Mouse (Mus musculus) urinary bladder, postnatal 25 days (tissue): ENCODE results near the gene Grin3b.

ENCODE experiments used
- DNase-seq: peaks from one replicate; pipeline ENCODE4 v3.0.0; 2022; ENCODE audit warnings: low spot score

Gene Grin3b

DNA sequence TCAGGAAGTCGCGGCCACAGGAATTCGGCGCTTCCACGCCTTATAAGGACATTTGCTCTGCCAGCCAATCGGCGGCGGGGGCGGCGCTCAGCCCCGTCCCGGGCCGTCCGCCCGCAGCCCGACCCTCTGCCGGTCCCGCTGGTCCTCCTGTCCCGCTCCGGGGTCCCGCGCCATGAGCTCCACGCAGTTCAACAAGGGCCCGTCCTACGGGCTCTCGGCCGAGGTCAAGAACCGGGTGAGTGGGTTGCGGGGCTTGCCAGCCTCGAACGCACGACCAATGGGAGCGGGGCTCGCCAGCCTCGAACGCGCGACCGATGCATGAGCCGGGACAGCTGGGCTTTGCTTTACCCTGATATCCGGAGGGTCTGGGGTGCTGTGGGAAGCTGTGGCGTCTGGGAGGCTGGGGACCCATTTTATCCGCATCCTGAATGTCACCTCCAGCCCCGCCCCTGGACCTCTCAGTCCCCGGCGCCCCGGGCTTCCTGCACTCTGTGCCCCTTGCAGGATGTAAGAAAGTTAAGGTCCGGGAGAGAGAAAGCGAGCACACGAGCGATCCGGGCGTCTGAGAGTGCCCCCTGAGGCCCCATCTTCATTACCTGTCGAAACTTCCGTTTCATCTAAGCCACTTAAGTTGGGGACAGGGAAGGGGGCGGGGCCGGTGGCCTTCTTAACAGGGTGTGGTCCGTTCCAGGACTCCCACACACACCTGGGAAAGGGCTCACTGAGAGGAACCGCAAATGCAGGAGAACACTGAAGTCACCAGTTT, 18.2 kb downstream of the Grin3b start, which contains the start of gene Cnn2:
TSS of gene Cnn2 (plus strand) at position 79 of the 766 bp plus-strand sequence.
- DNase-seq: peak; percentile 61

DNA sequence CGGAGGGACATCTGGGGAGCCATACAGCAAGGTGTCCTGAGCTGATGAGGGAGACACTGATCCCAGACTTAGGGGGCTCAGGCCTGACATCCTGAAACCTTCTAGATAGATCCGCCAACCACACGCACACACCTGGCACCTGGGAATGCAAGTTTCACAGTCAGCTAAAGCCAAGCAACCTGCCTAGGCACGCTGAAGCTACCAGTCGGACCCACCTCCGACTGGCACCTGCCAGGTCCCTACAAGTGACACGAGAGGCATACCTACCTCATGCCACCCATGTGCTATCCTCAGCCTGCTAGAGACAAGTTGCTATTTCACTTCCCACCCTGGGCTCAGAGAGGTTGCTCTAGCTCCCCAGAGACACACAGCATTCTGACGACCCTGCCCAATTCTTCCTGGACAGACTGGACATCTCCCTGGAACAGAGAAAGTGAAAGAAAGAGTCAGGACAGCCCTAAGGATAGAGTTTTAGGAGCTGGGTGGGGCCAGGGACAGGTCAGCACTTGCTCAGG, 18.8 kb downstream of the Grin3b start:
- no peak for DNase-seq

DNA sequence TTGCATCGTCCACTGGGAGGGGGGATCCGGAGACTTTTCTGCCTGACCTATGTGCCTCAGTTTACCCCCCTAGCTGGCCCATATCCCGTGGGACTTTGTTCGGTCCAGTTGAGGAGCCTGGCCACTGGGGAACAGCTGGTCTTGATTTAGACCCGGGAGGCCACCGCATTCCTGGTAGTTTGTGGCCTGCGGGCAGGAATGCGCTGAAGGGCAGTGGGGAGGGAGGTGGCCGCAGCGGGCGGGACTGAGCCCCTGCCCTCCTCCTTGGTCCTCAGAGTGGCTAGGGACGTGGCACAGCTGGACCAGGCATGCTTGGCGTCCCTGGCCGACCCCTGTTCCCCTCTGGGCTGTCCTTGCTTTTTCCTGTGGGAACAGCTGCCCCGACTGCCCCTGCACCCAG, 19.4 kb downstream of the Grin3b start:
- DNase-seq: no peak

DNA sequence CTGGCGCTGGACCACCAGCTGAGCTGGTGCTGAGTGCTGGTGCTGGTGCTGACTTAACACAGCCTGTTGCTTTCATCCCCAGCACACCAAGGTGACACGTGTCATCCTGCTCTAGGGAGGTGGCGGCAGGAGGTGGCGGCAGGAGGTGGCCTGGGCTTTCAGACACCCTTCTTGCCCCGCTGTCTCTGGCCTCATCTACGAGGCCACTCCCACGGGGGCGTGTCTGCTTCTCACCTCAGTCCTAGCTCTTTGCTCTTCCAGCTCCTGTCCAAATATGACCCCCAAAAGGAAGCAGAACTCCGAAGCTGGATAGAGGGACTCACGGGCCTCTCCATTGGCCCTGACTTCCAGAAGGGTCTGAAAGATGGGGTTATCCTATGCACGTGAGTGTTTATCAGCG, 20.6 kb downstream of the Grin3b start:
- no peak for DNase-seq

DNA sequence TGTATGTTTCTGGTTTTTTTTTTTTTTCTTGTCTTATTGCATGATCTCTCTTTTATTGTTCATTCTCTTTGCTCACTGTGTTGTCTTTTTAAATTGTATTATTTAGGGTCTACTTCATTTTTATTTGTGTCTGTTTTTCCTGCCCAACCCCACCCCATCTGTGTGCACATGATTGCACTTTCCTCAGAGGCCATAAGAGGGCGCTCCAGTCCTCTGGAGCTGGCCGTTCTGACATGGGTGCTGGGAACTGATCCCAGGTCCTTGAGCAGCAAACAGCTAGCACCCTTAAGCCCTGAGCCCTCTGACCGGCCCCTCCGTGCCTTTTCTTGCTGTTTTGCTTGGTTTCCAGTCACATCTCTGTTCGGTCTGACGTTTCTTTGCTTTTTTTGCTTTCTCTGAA, 21.0 kb downstream of the Grin3b start:
- DNase-seq: no peak

DNA sequence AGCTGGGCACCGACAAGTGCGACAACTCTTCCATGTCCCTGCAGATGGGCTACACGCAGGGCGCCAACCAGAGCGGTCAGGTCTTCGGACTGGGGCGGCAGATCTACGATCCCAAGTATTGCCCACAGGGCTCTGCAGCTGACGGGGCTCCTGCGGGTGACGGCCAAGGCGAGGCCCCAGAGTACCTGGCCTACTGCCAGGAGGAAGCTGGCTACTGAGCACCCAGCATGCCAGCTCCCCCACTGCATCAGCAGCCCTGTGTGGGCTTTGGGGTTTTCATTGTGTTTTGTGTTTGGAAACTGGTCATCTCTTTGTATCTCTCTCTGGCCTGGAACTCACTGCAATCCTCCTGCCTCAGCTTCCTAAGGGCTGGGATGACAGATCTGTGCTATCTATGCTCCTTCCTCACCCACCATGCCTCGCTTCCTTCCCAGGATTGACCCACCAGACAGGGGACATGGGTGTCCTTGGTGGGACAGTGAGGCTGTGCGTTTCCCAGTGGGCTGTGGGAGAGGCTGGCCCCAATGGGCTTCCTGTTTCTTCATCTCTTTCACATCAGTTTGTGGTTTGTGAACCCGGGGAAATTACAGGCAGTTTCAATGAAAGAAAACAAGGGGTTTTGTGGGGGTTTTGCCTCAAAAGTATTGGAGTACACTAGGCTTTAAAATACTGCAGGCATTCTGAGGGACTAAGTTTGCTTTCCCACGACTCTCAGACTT, 24.0 kb downstream of the Grin3b start:
- DNase-seq: no peak

DNA sequence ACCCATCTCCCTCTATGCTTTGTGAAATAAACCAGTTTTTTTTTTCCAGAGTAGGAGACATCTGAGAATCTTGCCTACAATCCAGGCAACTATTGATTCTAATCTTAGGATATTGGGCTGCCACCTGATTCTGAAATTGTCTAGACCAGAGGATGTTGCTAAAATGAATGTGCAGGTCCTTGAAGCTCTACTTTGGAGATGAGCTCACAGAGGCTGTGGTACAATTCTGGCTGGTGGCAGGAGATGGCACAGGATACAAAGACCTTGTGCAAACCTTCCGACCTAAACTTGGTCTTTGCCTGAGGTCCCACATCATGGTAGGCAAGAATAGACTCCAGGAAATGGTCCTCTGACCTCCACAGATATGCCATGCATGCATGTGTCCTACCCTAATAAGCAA, 25.1 kb downstream of the Grin3b start:
- DNase-seq: no peak

DNA sequence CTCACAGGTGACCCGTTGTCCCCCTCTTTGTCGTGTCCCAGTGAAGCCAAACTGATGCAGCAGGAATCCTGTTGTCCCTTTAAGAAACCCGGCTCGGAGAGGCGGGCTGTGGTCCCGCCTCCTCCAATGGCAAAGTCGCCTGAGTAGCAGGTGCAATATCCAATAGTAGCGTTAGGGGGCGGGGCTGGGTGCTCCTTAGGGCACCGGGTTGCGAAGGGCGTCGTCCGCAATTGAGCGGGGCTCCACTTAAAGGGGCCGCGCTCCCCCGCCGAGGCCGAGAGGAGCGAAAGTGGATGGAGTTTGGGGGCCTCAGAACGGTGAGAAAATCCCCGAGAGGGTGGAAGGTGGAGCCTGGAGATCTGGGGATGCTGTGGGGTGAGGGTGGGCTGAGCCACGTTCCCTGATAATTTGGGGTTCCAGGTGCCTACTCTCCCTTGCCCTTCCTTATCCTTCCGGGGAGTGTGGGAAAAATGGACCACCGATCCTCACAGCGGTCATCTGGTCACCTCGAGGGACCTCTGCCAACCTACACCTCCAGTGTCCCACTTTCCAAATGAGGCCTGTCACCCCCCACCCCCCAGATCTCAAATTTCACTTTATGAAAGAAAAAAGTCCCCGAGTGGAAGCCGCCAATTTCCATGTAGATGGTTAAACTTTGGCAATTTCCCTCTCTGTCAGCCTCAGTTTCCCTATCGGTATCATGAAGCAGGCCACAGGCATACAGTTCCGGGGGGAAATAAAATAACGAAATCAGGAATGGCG, 25.9 kb downstream of the Grin3b start, which contains the start of gene Abca7:
TSS of gene Abca7 (plus strand) at position 223 of the 762 bp plus-strand sequence.
- DNase-seq: peak; percentile 97

DNA sequence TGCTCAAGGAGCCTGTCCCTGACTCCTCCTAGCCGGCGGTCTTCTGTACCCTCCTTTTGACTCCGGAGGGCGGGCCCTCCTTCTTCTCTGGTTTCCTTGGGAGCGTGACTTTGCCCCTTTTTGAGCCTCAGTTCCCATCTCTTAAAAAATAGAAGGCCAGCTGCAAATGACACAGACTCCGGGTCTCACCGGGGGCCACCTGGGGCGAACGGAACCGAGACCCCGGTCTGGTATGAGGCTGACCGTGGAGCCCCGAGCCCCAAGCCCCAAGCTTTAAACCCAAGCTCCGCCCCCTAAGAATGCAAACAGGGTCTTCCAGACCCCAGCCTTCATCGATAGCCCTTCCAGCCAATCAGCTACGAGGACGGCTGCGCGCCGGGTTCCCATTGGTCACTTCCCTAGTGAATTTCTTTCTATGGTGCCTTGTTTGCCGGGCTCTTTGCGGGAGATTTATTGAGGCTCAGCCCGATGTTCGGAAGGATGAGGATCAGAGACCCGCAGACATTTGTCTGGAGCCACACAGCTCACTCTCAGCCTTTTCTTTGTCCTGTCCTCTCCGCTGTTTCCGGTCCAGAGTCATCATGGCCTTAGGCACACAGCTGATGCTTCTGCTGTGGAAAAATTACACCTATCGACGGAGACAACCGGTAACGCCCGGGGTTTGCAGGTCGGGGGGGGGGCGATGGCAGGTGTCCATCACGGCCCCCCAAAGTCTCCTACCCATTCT, 26.7 kb downstream of the Grin3b start:
- DNase-seq: peak; percentile 51

DNA sequence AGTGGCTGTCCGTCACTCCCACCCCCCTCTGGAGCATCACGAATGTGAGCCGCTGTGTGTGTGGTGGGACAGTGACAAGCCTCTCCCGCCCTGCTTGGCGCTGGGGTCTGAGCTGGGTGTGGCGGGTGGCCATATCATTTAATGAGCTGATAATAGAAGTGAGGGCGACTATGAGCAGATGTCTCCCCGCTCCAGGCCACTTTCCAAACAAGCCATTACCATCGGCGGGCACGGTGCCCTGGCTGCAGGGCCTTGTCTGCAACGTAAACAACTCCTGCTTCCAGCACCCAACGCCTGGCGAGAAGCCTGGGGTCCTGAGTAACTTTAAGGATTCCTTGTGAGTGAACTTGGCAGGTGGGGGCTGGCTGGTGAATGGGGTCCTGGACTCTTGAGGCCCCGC, 27.3 kb downstream of the Grin3b start:
- DNase-seq: no peak

DNA sequence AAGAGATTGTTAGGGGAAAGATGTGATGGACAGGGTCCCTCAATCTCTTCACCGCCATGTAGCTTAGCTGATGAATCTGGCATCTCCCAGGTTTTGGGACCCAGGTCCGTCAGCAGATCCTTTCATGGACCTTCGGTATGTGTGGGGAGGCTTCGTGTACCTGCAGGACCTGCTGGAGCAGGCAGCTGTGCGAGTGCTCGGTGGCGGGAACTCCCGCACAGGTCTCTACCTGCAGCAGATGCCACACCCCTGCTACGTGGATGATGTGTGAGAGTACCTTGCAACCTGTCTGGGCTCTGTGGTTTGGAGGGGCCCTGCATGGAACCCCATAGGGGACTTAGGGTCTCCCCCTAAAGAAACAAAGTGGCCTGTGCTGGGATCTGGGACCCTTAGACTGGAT, 31.4 kb downstream of the Grin3b start:
- no peak for DNase-seq

DNA sequence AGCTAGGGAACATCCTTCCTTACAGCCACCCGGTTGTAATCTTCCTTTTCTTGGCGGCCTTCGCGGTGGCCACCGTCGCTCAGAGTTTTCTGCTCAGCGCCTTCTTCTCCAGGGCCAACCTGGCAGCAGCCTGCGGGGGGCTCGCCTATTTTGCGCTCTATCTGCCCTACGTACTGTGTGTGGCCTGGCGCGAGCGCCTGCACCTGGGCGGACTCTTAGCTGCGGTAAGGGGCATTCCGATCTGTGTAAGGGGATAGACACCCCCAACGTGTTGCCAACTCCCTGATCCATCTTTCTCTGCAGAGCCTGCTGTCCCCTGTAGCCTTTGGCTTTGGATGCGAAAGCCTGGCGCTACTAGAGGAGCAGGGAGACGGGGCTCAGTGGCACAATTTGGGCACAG, 32.3 kb downstream of the Grin3b start:
- DNase-seq: no peak

DNA sequence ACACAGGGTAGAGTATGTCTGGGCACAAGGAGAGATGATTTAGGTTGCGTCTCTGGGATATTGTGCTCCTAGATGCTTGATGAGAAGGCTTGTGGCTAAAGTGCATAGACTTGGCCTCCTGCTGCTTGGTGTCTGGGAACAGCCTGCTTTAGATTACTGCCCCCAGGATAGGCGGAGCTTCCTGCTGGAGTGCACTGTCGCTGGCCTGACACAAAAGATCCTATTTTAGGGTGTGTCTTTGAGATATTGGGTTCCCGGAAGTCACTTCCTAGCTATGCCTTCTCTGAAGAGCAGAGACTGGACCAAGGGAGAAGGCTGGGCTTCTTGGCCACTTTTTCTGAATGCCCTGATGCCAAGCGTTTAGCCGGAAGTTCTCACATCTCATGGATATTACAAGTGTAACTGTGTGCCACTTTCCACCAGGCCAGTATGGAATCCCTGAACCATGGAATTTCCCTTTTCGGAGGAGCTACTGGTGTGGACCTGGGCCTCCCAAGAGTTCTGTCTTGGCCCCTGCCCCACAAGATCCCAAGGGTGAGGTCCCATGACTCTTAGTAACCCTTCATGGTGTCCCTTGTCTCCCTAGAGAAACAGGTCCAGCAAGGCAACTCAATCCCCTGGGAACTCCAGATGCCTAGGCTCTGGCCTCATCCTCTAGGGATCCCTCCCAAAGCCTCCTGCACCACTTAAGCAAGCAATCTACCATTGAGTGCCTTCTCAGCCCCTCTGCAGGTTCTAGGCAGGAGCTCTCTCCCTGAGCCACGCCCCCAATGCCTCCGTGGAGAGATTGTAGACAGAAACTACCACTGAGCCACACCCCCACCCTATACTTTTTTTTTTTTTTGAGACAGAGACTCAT, 33.1 kb downstream of the Grin3b start:
- no peak for DNase-seq

DNA sequence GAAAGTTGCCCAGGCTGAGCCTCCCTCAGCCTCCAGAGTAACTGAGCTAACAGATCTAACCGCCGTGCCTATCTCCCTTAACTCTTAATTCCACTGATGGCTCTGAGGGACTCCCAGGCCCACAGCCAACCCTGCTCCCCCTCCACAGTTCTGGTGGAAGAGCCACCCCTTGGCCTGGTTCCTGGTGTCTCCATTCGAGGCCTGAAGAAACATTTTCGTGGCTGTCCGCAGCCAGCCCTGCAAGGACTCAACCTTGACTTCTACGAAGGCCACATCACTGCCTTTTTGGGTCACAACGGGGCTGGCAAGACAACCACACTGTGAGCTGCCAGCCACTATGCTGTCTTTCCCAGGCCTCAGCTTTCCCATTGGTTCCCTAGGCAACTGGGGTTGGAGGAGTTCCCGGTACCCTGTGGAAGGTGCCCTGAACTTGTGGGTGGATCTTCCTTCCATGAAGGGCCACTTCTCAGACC, 33.8 kb downstream of the Grin3b start:
- no peak for DNase-seq

DNA sequence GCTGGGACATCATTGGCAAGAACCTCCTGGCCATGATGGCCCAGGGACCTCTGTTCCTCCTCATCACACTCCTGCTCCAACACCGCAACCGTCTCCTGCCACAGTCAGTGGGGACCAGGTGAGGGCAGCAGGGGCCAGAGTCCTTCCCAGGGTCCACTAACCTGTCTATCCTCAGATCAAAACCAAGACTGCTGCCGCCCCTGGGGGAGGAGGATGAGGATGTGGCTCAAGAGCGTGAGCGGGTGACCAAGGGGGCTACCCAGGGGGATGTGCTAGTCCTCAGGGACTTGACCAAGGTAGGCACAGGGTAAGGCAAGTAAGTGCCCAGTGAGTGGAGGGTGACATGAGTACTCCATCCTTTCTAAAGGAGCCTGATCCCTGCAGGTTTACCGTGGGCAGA, 41.2 kb downstream of the Grin3b start:
- DNase-seq: no peak

DNA sequence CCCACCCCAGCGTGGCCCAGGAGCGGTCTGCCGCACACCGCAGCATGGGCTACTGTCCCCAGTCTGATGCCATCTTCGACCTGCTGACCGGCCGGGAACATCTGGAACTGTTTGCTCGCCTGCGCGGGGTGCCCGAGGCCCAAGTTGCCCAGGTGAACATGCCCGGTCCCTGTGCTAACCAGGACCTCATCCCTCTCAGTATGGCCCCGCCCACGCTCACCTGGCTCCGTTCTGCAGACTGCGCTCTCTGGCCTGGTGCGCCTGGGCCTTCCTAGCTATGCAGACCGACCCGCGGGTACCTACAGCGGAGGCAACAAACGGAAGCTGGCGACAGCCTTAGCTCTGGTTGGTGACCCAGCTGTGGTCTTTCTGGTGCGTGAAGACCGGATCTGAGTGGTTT, 43.1 kb downstream of the Grin3b start:
- DNase-seq: no peak

DNA sequence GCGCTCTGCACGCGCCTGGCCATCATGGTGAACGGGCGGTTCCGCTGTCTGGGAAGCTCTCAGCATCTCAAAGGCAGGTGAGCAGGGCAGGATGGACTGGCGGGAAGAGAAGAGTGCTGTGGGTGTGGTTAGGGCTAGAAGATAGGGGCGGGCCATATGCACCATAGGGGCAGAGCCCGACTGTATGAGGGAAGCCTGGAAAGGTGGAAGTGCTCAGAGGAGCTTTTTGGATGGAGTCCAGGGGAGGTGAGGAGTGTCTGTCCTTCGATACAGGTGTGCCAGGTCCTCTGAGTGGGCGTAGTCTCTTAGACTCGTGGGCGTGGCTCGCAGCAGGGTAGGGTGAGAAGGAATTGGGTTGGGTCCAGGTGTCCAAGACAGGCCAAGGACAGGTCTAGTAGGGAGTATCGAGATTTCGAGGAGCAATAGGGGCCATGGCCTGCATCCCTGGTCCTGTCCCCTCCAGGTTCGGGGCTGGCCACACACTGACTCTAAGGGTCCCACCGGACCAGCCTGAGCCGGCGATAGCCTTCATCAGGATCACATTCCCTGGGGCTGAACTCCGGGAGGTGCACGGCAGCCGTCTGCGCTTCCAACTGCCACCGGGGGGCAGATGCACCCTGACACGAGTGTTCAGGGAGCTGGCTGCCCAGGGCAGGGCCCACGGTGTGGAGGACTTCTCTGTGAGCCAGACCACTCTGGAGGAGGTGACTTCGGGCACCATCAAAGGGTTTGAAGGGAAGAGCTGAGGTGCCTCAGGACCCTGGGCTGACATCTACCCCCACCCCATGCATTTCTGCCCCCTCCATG, 44.2 kb downstream of the Grin3b start:
- DNase-seq: no peak

DNA sequence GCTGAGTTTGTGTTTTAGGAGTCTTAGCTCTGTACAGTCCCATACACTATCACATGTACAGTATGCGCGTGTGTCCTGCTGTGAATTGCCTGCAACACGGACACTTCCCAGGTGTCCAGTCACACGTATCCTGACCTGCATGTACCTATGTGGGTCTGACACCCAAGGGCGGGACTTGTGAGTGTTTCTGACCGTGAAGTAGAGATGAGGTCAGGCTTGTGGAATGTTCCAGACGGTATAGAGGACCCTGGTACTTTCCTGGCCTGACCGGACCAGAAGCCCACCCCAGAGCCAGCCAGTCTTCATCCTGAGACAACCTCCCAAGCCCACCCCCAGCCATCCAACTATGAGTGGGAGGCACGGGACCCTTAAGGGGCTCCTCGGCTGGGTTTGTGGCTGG, 45.1 kb downstream of the Grin3b start:
- DNase-seq: no peak

DNA sequence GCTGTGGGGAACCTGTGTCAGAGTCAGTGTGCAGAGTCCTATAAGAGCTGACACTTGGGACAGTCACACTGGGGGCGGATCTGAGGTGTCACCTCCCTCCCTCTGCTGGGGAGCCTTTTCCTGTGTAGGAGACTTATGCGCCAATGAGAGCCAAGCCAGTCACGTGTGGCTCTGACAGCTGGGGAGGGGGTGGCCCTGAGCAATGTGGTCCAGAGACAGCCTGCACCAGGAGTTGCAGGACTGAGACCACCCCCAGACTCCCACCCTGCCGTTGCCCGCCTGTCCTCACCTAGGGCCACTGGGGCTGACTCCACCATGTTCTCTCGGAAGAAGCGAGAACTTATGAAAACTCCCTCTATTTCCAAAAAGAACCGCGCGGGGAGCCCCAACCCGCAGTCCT, 46.0 kb downstream of the Grin3b start, which contains the start of gene Arhgap45:
TSS of gene Arhgap45 (plus strand) at position 143 of the 400 bp plus-strand sequence.
- no peak for DNase-seq

DNA sequence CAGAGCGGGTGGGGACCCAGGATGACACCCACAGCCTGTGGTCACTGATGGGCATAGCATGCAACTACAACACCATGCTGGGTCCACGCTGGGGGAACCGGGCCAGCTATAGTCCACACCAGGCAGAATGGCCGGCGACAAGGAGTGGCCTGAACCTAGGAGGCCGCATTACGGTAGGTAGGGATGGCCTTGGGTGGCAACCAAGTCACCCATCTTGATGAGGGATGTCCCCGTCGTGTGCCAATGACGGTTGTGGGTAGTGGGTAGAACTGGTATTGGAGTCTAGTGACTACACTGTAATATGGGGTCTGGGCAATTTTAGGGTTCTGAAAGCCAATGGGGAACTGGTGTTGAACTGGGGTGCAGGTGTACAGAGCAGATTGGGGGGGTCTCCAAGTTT, 46.4 kb downstream of the Grin3b start:
- no peak for DNase-seq
